Mouse (Mus musculus) kidney, postnatal 36 days (tissue): ENCODE results near the gene Appbp2.

ENCODE experiments used
- DNase-seq, 2 experiments: peaks; one replicate each; pipeline ENCODE4 v3.0.0; 2021 to 2022; ENCODE audit warnings: mixed read lengths in 2 of 2

Gene Appbp2

DNA sequence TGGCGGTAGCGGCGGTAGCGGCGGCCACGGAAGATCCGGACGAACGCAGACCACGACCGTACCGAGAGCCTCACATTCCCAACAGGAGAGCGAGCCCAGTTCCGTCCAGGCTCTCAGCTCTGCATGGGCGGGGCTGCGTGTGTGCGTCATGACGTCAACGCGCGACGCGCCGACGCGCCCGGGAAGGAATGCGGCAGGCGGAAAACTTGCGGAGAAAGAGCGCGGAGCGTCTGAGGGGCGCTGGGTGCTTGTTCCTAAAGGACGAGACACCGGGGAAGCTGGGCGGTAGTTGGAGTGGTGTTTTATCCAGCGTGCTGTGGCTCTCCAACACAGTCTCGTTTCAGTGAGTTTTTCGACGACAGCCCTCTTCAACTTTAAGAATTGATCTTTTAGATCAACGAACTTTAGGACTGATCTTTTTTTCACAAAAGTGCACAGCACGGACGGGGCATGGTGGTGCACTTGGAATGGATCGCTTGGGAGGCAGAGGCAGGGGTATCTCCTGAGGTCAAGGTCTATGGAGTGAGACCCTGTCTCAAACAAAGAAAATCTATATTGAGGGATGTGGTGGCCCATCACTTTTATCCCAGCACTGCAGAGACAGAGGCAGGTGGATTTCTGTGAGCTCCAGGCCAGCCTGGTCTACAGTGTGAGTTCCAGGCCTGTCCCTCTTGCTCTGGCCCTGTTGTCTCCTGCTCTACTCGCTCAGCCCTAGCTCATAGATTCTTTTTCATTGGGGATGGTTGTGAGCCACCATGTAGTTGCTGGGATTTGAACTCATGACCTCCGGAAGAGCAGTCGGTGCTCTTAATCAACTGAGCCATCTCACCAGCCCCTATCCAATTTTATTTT, at the start of gene Appbp2:
Gene Appbp2, minus strand, starts transcription at position 141 of the 852 bp plus-strand sequence.
- peak; percentile 92 to 95 for DNase-seq

DNA sequence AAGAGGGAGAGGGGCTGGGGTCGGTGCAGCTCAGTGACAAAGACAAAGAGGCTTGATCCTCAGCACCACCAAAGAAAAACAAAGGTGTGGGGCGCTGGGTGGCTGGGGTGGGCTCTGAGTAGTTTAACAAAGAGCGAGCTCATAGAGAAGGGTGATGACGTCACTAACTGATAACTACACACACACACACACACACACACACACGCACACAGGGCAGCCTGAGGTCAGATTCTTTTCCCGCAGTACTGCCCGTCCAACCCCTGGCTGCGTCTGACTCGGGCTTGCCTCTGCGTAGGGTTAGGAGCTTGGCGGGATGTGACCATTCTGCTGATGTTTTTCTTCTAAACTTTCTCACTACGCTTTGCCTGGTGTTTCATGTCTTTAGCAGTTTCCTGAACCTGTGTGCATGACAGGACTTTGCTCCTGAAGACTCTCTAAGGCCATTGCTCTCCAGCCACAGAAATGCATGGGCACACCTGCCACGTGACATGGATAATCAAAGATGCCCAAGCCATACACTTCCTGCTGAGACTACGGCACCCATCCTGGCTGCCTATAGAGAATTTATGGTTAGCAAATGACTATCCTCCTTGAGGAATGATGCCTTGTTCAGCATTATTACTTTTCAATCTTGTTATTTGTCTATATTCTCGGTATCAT, 46.4 kb upstream of the Appbp2 start:
- DNase-seq: no peak

DNA sequence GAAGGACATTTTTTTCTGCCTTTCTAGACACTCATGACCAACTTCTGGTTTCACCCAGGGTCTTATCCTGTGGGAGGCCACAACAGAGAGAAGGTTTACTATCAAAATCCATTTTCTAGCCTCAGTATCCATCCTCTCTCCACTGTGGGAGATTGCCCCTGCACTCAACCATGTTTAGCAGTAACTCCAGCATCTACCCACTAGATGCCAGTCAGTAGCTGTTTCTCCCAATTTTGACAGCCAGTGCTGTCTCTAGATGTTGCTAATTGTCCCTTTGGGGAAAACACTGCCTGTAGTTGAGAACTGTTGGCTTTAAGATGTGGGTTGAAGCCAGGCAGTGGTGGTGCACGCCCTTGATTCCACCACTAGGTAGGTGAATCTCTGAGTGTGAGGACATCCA, 43.2 kb upstream of the Appbp2 start:
- DNase-seq: no peak

GRCm38 (mm10) chr11:85277609-85278008, 42.7 kb upstream of the Appbp2 start:
- DNase-seq: no peak

DNA sequence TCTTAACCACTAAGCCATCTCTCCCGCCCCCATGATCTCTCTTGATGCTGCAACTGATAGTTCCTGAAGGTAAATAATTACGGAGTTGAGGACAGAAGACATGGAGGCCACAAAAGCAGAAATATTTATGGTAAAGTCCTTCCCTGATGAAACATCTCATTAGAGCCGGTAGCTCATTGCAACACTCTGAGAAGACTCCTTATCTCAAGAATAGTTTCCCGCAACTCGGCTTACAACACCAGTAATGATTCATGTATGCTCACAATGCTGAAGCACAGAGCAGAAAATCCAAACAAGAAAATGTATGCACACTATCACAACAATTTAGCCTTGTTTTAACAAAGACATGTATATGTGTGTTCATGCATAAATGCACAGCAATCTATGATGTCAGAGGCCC, 40.2 kb upstream of the Appbp2 start:
- no peak for DNase-seq

DNA sequence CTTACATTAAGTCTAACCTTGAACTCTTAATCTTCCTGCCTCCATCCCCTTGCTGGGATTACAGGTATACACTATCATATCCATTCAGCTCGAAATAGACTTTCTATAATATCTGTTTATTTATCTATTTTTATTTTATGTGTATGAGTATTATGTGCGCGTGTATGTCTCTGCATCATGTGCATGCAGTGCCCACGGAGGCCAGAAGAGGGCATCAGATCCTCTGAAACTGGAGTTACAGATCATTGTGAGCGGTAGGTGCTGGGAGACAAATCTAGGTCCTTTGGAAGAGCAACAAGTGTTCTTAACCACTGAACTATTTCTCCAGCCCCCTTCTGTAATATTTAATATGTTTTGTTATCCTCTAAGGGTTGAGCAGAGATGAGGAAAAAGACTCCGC, 38.4 kb upstream of the Appbp2 start:
- peak in 1 of 2 experiments; percentile 60 for DNase-seq

DNA sequence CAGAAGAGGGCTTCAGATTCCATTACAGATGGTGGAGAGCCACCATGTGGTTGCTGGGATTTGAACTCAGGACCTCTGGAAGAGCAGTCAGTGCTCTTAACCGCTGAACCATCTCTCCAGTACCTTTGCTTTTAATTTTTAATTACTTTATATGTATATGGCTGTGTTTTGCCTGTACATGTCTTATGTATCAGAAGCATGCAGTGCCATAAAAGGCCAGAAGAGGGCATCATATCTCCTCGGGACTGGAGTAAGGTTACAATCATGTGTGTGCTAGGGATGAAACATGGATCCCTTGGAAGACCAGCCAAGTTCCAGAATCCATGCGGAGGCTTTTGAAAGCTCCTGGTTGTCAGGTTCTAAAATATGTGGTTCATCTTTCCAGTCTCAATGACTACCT, 35.7 kb upstream of the Appbp2 start:
- DNase-seq: peak; percentile 63 to 86

GRCm38 (mm10) chr11:85267393-85267792, 32.5 kb upstream of the Appbp2 start:
- DNase-seq: no peak

DNA sequence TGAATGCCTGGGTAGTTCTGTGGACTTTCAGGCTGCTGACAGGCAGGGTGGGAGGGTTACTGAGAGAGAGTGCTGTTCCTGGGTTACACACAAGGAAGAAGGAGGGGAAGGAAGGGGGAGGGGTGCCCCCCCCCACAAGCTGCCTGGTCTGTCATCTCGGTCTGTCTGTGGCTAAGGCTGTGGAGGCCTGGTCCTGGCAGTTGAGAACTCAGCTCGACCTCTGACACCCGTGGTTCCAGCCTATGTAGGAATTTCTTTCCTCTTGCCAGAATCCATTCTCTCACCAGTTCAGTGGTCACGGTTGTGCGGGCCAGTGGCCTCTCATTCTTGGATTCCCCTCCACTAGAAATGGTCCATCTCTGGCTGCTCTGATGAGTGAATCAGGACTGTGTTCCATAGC, 29.7 kb upstream of the Appbp2 start:
- DNase-seq: peak; percentile 29 to 46

DNA sequence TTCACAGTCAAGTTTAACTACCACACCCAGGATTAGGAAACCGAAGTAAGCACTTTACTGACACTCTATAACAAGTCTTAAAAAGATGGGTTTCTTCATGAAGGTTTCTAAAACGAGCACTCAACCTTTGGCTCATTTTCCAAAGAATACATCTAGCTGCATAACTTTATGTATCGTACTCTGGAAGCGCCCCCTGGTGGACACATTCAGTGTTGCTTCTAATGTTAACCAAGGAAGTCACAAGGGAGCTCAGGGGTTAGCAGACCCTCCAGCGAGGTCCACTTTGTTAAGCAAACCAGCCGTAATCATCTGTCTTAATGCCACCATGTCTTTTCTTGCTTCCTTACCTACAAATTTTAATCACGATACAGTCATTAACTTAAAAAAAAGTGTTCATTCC, 26.3 kb upstream of the Appbp2 start:
- peak; percentile 72 to 91 for DNase-seq

- DNase-seq: peak in 1 of 2 experiments; percentile 9
Observed at GRCm38 (mm10) chr11:85258966-85259365, 24.0 kb upstream of the Appbp2 start.

GRCm38 (mm10) chr11:85255471-85256027, 20.6 kb upstream of the Appbp2 start:
- DNase-seq: no peak

GRCm38 (mm10) chr11:85253641-85254040, 18.7 kb upstream of the Appbp2 start:
- DNase-seq: no peak

DNA sequence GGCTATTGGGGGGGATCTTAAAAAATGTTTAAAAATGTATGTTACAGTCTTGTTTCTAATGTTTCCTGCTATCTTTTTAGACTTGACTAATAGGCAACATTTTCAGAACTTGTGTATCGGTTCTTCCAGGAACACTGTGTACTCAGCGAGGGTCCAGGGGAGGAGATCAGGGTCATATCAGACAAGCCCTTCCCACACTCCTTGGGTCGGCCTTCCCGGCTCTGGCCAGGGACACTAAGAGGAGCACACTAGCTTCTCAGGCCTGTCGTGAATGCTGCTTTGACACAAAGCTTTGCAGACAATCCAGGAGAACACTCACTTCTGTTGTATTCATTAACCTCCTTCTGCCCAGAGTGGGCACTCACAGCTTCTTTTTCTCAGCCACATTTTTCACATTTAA, 18.1 kb upstream of the Appbp2 start:
- no peak for DNase-seq

DNA sequence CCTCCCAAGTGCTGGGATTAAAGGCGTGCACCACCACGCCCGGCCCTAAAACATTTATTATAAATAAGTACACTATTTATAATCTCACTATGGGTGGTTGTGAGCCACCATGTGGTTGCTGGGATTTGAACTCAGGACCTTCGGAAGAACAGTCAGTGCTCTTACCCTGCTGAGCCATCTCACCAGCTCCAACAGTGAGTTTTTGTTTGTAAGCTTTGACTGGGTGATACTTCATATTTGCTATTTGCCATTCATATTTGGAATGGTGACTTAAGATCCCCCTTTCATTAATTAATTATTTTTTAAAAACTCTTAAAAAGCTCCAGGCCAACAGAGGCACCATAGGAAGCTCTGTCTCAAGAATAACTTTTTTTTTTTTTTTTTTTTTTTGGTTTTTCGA, 17.0 kb upstream of the Appbp2 start:
- DNase-seq: no peak

- DNase-seq: no peak
Observed at GRCm38 (mm10) chr11:85250467-85250866, 15.5 kb upstream of the Appbp2 start.

- no peak for DNase-seq
Observed at GRCm38 (mm10) chr11:85249338-85249737, 14.4 kb upstream of the Appbp2 start.

DNA sequence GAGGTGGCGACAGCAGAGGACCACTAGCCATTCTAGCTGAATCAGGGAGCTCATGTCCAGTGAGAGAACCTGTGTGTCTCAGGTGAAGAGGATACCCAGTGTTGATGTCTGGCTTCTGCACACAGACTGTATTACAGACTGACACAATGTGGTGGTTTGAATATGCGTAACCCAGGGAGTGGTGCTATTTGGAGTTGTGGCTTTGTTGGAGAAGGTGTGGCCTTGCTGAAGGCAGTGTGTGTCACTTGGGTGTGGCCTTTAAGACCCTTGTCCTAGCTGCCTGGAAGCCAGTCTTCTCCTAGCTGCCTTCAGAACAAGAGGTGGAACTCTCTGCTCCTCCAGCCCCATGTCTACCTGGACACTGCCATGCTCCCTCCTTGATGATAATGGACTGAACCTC, 13.2 kb upstream of the Appbp2 start:
- no peak for DNase-seq

DNA sequence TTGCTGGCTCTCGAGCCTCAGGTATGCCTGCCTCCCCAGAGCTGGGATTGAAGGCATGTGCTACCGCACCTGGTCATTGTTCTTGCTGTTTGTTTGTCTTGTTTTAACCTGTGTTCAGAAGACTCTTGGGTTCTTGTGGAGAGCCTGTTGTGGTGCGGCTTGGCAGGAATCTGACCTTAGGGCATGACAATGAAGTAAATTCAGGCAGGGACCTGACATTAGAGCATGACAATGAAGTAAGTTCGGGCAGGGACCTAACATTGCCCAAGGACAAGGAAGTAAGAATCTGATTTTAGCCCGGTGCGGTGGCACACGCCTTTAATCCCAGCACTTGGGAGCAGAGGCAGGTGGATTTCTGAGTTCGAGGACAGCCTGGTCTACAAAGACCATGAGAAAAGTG, 6.3 kb upstream of the Appbp2 start:
- DNase-seq: no peak

DNA sequence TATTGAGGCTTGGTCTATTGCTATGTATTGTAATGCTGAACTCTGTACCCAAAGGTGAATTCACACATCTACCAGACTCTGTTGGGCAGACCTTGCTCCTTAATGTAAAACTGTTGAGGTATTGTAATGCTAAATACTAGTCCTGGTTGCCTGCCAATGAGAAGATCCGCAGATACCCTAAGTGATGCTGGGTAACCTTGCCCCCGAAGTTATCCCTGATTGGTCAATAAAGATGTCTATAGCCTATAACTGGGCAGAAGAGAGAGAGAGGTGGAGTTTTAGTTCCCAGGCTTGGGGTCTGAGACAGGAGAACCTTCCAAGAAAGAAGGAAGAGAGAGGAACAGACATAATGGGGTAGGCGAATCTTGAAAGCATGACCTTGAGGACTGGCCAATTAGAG, 5.3 kb upstream of the Appbp2 start:
- DNase-seq: no peak

DNA sequence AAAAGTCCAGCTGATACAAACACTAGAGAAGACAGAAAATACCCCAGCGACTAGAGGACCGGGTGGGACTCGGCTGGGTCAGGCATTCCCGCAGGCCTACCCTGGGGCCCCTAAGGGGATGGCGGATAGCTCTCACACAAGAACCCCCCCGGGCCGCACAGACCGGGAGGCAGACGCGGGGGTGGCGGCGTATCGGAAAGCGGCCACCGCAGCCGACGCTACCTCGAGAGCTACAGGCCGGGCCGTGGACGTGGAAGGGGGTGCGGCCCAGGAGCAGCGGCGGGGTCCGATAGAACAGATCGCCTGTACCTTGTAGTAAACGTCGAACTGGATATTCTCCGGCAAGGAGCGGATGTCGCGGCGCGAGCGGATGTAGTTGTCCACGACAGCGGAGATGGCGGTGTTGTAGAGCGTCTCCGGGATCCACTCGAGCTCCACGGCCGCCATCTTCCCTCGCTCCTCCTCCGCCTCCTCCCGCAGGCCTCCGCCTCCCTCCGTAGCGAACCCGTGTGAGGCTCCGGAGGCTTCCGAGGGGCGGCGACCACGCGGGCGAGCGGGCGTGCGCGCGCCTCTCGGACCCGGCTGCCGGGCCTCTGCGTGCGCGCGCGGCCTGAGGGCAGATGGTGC, 454 bp downstream of the Appbp2 start:
- DNase-seq: peak; percentile 88 to 91

DNA sequence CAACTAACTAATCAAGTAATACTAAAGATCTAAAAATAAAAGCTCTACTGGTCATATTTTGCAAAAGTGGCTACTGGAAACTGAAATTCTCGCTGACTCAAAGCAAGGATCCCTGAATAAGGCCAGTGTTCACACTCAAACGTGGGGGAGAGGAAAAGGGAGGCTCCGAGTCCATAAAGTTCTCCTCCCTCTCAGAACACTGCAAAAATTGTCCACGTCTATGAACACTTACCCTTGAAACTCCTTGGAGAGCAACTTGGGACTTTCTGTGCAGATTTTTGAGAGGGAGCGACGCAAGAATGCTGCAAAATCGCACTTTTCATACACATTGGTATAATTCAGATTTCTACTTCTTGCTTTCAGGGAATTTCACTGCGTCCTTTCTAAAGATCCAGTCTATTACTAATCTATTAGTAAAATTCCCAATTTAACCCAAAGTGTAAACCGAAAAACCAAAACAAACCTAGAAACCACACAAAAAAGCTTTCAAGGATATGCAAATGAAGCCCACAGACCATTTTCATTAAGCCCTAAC, 1.2 kb downstream of the Appbp2 start:
- no peak for DNase-seq

DNA sequence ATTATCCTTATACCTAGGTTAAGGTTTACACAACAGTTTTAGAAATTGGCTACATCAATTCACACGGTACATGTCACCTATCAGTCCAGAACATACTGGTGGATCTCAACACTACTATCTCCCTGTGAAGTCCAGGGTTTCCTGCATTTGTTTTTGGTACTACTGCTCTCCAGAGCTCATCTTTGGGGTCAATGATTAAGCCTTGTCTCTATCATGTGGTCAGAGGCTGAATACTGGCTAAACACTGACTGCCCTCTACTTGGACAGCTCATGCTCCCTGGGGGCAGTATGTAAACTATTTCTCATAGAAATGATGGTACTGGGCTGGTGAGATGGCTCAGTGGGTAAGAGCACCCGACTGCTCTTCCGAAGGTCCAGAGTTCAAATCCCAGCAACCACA, 11.7 kb downstream of the Appbp2 start:
- DNase-seq: peak; percentile 11 to 49
